In genomic region chr5:17544904-17545449, GRCm38 (mm10) we compare ENCODE assay signal across 31 mouse cellular contexts. TPM values are rescaled to one million over a fixed set of nuclear protein-coding genes. Genes with fewer than 3 reads are reported as not detected.
DNase-seq lines count a peak whose midpoint lies in the region; ATAC-seq lines count a peak whose summit lies in the region.
"Had no signal": no experiment of that assay in that cellular context is flagged by ENCODE, and none has a peak within 500 bp of the region (broad histone marks: within the 10 kb centered on the region; RNA-seq: fewer than 3 reads in every experiment).

No protein-coding gene starts in this region.

- no peak for ATAC-seq in heart, embryonic 12.5 days (ENCODE audit: insufficient number of reproducible peaks, low FRiP score)
- ATAC-seq in erythroid progenitor cell, adult 5-6 weeks (replicated peaks; ENCODE audit: low FRiP score, poor library complexity, severe bottlenecking) = no peak
- ATAC-seq: hindbrain, postnatal 0 days; intestine, embryonic 15.5 days; liver, embryonic 12.5 days; liver, postnatal 0 days had no signal

- H3K4me2 ChIP-seq in heart, embryonic 12.5 days = no peak overlapping the region
- H3K4me2 ChIP-seq: embryonic facial prominence, embryonic 13.5 days; hindbrain, embryonic 12.5 days; intestine, embryonic 15.5 days; liver, embryonic 12.5 days; midbrain, embryonic 12.5 days had no signal

- H3K4me3 ChIP-seq in heart, embryonic 12.5 days = no peak overlapping the region
- H3K4me3 ChIP-seq: embryonic facial prominence, embryonic 13.5 days; heart, embryonic 10.5 days; hindbrain, embryonic 12.5 days; intestine, embryonic 15.5 days; layer of hippocampus, adult 2 months; liver, embryonic 12.5 days; megakaryocyte, embryonic 14.5 days; midbrain, embryonic 12.5 days had no signal

- H3K27ac ChIP-seq in heart, embryonic 12.5 days (ENCODE audit: poor library complexity, severe bottlenecking) = no peak overlapping the region
- H3K27ac ChIP-seq: embryonic facial prominence, embryonic 13.5 days; heart, embryonic 10.5 days; hindbrain, embryonic 12.5 days; hindbrain, postnatal 0 days; intestine, embryonic 15.5 days; layer of hippocampus, adult 2 months; liver, embryonic 12.5 days; midbrain, embryonic 12.5 days had no signal

- H3K9me3 ChIP-seq in heart, embryonic 12.5 days (replicated peaks) = no peaks in the 10 kb centered on the region
- H3K9me3 ChIP-seq: embryonic facial prominence, embryonic 13.5 days; heart, embryonic 10.5 days; hindbrain, embryonic 12.5 days; intestine, embryonic 15.5 days; liver, embryonic 12.5 days; megakaryocyte, embryonic 14.5 days; midbrain, embryonic 12.5 days had no signal

- no peaks in the 10 kb centered on the region for H3K36me3 ChIP-seq in heart, embryonic 12.5 days
- H3K36me3 ChIP-seq: embryonic facial prominence, embryonic 13.5 days; heart, embryonic 10.5 days; hindbrain, embryonic 12.5 days; intestine, embryonic 15.5 days; liver, embryonic 12.5 days; midbrain, embryonic 12.5 days had no signal

- no peak overlapping the region for H3K9ac ChIP-seq in heart, embryonic 12.5 days
- H3K9ac ChIP-seq: embryonic facial prominence, embryonic 13.5 days; hindbrain, embryonic 12.5 days; intestine, embryonic 15.5 days; liver, embryonic 12.5 days; liver, postnatal 0 days; midbrain, embryonic 12.5 days had no signal

- no peaks in the 10 kb centered on the region for H3K4me1 ChIP-seq in heart, embryonic 12.5 days (replicated peaks)
- H3K4me1 ChIP-seq: embryonic facial prominence, embryonic 13.5 days; heart, embryonic 10.5 days; hindbrain, embryonic 12.5 days; intestine, embryonic 15.5 days; liver, embryonic 12.5 days; megakaryocyte, embryonic 14.5 days; midbrain, embryonic 12.5 days had no signal

- 80% methylated on average over 2 of the region's 2 CpGs for WGBS in heart, embryonic 12.5 days

- H3K27me3 ChIP-seq in heart, embryonic 12.5 days (replicated peaks) = no peaks in the 10 kb centered on the region
- H3K27me3 ChIP-seq: CH12.LX; embryonic facial prominence, embryonic 13.5 days; hindbrain, embryonic 12.5 days; intestine, embryonic 15.5 days; liver, embryonic 12.5 days; megakaryocyte, embryonic 14.5 days; midbrain, embryonic 12.5 days had no signal

- peak; percentile 4 to 22 for DNase-seq in cerebellum, postnatal 10 days
- DNase-seq in cerebellum, adult 18-20 months = no peak
- DNase-seq in heart, adult 8-10 months (ENCODE audit: low spot score) = peak; percentile 9
- DNase-seq in adrenal gland, postnatal 14 days = peak; percentile 10
- no peak for DNase-seq in layer of hippocampus, postnatal 36 days
- DNase-seq: B cell, adult 2 months; cerebellum, adult 9-10 months; embryo, embryonic 11 days; gastrocnemius, postnatal 14 days; heart, postnatal 36 days; kidney, adult 2 months; kidney, postnatal 36 days; left cerebral cortex, postnatal 4 days; liver, postnatal 0 days; lung, postnatal 4 days; right cerebral cortex, postnatal 14 days; thymus, postnatal 4 days had no signal

RNA-seq across cellular contexts. Expression of gene Sema3c, which starts 29.1 kb away (rescaled TPM):
- total RNA-seq in heart, adult 8-10 months (2022) = 10 to 100 TPM; 20.3 to 22.2 (median 21.3) TPM
- 32.8 and 33.1 TPM in 2 replicates for polyA plus RNA-seq in heart, embryonic 12.5 days (2016; fragmentation: Nextera tagmentation; extraction: Ambion mirVana)
- total RNA-seq in adrenal gland, postnatal 14 days (2021) = 12.6 and 12.9 TPM in 2 replicates
- 10 to 100 TPM; 21.2 to 22.7 TPM for total RNA-seq in layer of hippocampus, postnatal 36 days (2021)
- total RNA-seq in erythroid progenitor cell, adult 5-6 weeks (2015; ENCODE audit: low replicate concordance) = not detected in 2 replicates
- total RNA-seq in erythroid progenitor cell, adult 5-6 weeks (2017; ENCODE audit: low replicate concordance) = not detected in 2 replicates
- total RNA-seq: CH12.LX; granulocyte monocyte progenitor cell, adult 5-6 weeks; monocyte, adult 5-6 weeks had no signal

Comparison
In these comparisons a context has a peak if more than half of its experiments do, and no peak if none do; other contexts are left out.
1. DNase-seq: peak in cerebellum, postnatal 10 days (2 of 2), heart, adult 8-10 months (single experiment) and adrenal gland, postnatal 14 days (single experiment); none in cerebellum, adult 18-20 months (0 of 2) and layer of hippocampus, postnatal 36 days (0 of 2).
2. RNA of gene Sema3c, which starts 29.1 kb away (total RNA-seq): 21.2 to 22.7 TPM in layer of hippocampus, postnatal 36 days, 20.3 to 22.2 TPM in heart, adult 8-10 months and 12.6 to 12.9 TPM in adrenal gland, postnatal 14 days; not detected in erythroid progenitor cell, adult 5-6 weeks; every median in the first group is over 10 times any median in the second.